Mouse (Mus musculus) C2C12 (cell line): ENCODE measurements around the gene Sh2d1a. TPM values are rescaled to one million over a fixed set of nuclear protein-coding genes. Genes with fewer than 3 reads are reported as not detected.

Source experiments
- H3K27me3 ChIP-seq: one replicate; pipeline ENCODE4 v1.6.1; 2011; ENCODE audit not compliant: control insufficient read depth, insufficient read depth, insufficient read length
- H3K36me3 ChIP-seq: one replicate; pipeline ENCODE4 v1.6.1; 2011; ENCODE audit not compliant: control insufficient read depth, insufficient read depth
- H3K4me3 ChIP-seq: one replicate; pipeline ENCODE4 v1.5.1; 2011; ENCODE audit warnings: mild to moderate bottlenecking, control low read depth; ENCODE audit not compliant: poor library complexity, insufficient read depth, severe bottlenecking
- H3K79me2 ChIP-seq: one replicate; pipeline ENCODE4 v1.6.1; 2011; ENCODE audit not compliant: control insufficient read depth, insufficient read depth
- H3K79me3 ChIP-seq: one replicate; pipeline ENCODE4 v1.6.1; 2011; ENCODE audit warnings: low read depth, control low read depth
- H3ac ChIP-seq: one replicate; pipeline ENCODE3; 2011; ENCODE audit warnings: low read depth; ENCODE audit not compliant: control insufficient read depth, insufficient read length
- CEBPB ChIP-seq: IDR thresholded peaks from one replicate; pipeline ENCODE4 v1.6.1; 2011; ENCODE audit warnings: low read depth, mild to moderate bottlenecking, control low read depth, moderate library complexity
- CTCF ChIP-seq: IDR thresholded peaks from one replicate; pipeline ENCODE4 v1.5.1; 2011; ENCODE audit not compliant: control insufficient read depth, insufficient read depth, insufficient read length
- FOSL1 ChIP-seq: IDR thresholded peaks from one replicate; pipeline ENCODE4 v1.8.0; 2011; ENCODE audit warnings: mild to moderate bottlenecking, low read length; ENCODE audit not compliant: poor library complexity, insufficient read depth, severe bottlenecking
- MAX ChIP-seq: IDR thresholded peaks from one replicate; pipeline ENCODE4 v1.6.1; 2011; ENCODE audit warnings: mild to moderate bottlenecking, control low read depth
- MYOD1 ChIP-seq: IDR thresholded peaks from one replicate; pipeline ENCODE4 v1.6.1; 2011; ENCODE audit warnings: low read depth; ENCODE audit not compliant: control insufficient read depth, insufficient read length
- MYOG ChIP-seq: IDR thresholded peaks from one replicate; pipeline ENCODE4 v1.6.1; 2011; ENCODE audit not compliant: control insufficient read depth, insufficient read length; ENCODE audit errors: extremely low read depth
- USF1 ChIP-seq: IDR thresholded peaks from one replicate; pipeline ENCODE4 v1.6.1; 2011; ENCODE audit warnings: low read depth, mild to moderate bottlenecking, control low read depth, moderate library complexity
- long read RNA-seq, 2 experiments: library from polyadenylated mRNA; unstranded; transcript quantifications; one replicate each; pipeline ENCODE4 v2.0.0; 2019 to 2020
- polyA plus RNA-seq: library from polyadenylated mRNA; unstranded; fragments of >200 nt; fragmentation: generic; extraction: Trizol; gene quantifications from one replicate; pipeline ENCODE4 v1.2.1, GENCODE M21; 2012; ENCODE audit warnings: missing spikeins

Gene Sh2d1a
- not detected for polyA plus RNA-seq
- long read RNA-seq, experiment 1: 0 reads
- long read RNA-seq, experiment 2: 0 reads

- Histone ChIP-seq H3K36me3 (no peaks in the 10 kb centered on the region), H3K27me3 (no peaks in the 10 kb centered on the region), H3K79me3 (no peaks in the 10 kb centered on the region), H3K79me2 (no peaks in the 10 kb centered on the region), H3ac (no peak within 1 kb of the TSS), H3K4me3 (no peak within 1 kb of the TSS)
- TF ChIP-seq CEBPB: no peak
- no peak for TF ChIP-seq CTCF
- TF ChIP-seq MYOG: no peak
- no peak for TF ChIP-seq USF1
- TF ChIP-seq MYOD1: no peak
- no peak for TF ChIP-seq MAX
- TF ChIP-seq FOSL1: no peak
These were observed at the start of gene Sh2d1a for GRCm38 (mm10) chrX:42502291-42503043. Sh2d1a (plus strand) TSS chrX:42502453.

DNA sequence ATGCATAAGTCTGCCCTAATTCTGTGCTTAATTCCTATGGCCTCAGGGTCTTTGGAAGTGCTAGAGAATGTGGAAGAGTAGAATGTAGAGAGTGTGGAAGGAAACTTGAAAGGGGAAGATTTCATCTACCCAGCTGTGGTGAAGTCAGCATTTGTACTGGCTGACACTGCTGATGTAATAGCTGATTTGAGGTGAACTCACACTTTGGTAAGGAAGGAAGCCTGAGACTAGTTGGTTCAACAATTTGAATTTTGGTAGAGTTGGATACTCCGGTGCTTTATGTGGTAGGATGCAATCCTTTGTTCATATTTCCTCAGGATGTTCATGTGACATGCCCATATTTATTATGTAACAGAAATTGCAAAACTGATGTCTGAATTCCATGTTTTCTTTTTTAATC lies 49.3 kb upstream of the Sh2d1a start:
- Histone ChIP-seq H3K36me3 (no peaks in the 10 kb centered on the region), H3K27me3 (no peaks in the 10 kb centered on the region), H3K4me3 (no peak overlapping the region), H3K79me3 (no peaks in the 10 kb centered on the region), H3ac (no peak overlapping the region), H3K79me2 (no peaks in the 10 kb centered on the region)
- TF ChIP-seq MAX (no peak), CTCF (no peak), FOSL1 (no peak), CEBPB (no peak), MYOG (no peak), MYOD1 (no peak), USF1 (no peak)

GRCm38 (mm10) chrX:42454533-42454932 lies 47.7 kb upstream of the Sh2d1a start:
- no peaks in the 10 kb centered on the region for H3K79me3 ChIP-seq
- no peaks in the 10 kb centered on the region for H3K27me3 ChIP-seq
- no peaks in the 10 kb centered on the region for H3K79me2 ChIP-seq
- H3ac ChIP-seq: no peak overlapping the region
- TF ChIP-seq MAX (no peak), MYOG (no peak), USF1 (no peak), CTCF (no peak), MYOD1 (no peak), FOSL1 (no peak), CEBPB (no peak)
- H3K36me3 ChIP-seq: no peaks in the 10 kb centered on the region
- no peak overlapping the region for H3K4me3 ChIP-seq

DNA sequence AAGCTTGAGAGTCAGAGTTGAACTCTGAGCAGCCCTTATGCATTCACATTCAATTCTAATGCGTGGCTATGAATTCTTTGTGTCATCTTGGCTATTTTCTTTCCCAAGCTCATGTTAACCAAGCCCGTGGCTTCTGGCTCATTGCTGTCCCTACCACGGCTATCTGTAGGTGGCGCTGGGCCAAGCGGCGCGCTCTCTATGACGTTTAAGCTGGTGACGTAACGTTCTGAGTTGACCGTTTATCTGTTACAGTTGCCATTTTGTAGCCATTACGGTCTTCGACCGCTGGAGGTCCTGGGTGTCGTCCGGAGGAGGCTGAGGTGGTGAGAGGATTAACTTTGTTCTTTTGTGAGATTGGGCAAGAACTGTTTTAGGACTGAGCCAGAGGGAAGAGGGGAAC lies 12.8 kb upstream of the Sh2d1a start, which contains the start of gene Tex13c2:
Gene Tex13c2 (plus strand): TSS at position 246 of the 400 bp plus-strand sequence.
- Histone ChIP-seq H3K79me2 (no peaks in the 10 kb centered on the region), H3K4me3 (no peak within 1 kb of the TSS), H3ac (no peak within 1 kb of the TSS), H3K79me3 (no peaks in the 10 kb centered on the region), H3K27me3 (no peaks in the 10 kb centered on the region), H3K36me3 (no peaks in the 10 kb centered on the region)
- TF ChIP-seq MAX (no peak), MYOG (no peak), FOSL1 (no peak), MYOD1 (no peak), USF1 (no peak), CEBPB (no peak), CTCF (no peak)

- no peaks in the 10 kb centered on the region for H3K79me2 ChIP-seq
- H3K79me3 ChIP-seq: no peaks in the 10 kb centered on the region
- no peak overlapping the region for H3ac ChIP-seq
- H3K36me3 ChIP-seq: no peaks in the 10 kb centered on the region
- no peak for TF ChIP-seq MAX
- no peak for TF ChIP-seq CEBPB
- TF ChIP-seq CTCF: no peak
- no peak for TF ChIP-seq FOSL1
- no peak for TF ChIP-seq MYOG
- TF ChIP-seq MYOD1: no peak
- no peak for TF ChIP-seq USF1
- H3K27me3 ChIP-seq: no peaks in the 10 kb centered on the region
- H3K4me3 ChIP-seq: no peak overlapping the region
These were observed 11.9 kb upstream of the Sh2d1a start for GRCm38 (mm10) chrX:42490336-42490735.
